Mouse (Mus musculus) kidney, postnatal 0 days (tissue): ENCODE measurements around the gene BC030499. TPM values are rescaled to one million over a fixed set of nuclear protein-coding genes. Genes with fewer than 3 reads are reported as not detected.
"Not testable (repeated sequence)": the region's sequence is repeated elsewhere in the genome, so short reads cannot be mapped to it uniquely, and the experiment has no call there.

Source experiments
- ATAC-seq: fragments of 200-750 bp; cut with Nextera tagmentation; replicated peaks from 2 replicates; pipeline ENCODE4 v1.8.0; 2017; ENCODE audit warnings: low read depth, moderate number of reproducible peaks, moderate TSS enrichment, moderate library complexity; ENCODE audit not compliant: low FRiP score
- DNase-seq: peaks from one replicate; pipeline ENCODE4 v3.0.0-alpha.2; 2016; ENCODE audit warnings: low spot score
- H3K27ac ChIP-seq: fragments of 300-500 bp; sonication (generic); 2 replicates; pipeline ENCODE4 v1.5.1; 2014; ENCODE audit warnings: mild to moderate bottlenecking
- H3K27me3 ChIP-seq: fragments of 300-500 bp; sonication (generic); 2 replicates; pipeline ENCODE4 v1.6.1; 2014; ENCODE audit warnings: low read length, mixed read lengths; ENCODE audit not compliant: insufficient read depth
- H3K36me3 ChIP-seq: fragments of 300-500 bp; sonication (generic); 2 replicates; pipeline ENCODE4 v1.6.1; 2014; ENCODE audit warnings: low read length, mixed read lengths; ENCODE audit not compliant: insufficient read depth
- H3K4me1 ChIP-seq: fragments of 300-500 bp; sonication (generic); replicated peaks from 2 replicates; pipeline ENCODE4 v1.6.1; 2014; ENCODE audit warnings: antibody characterized with exemption, low read length, mixed read lengths; ENCODE audit not compliant: insufficient read depth
- H3K4me2 ChIP-seq: fragments of 300-500 bp; sonication (generic); 2 replicates; pipeline ENCODE4 v1.6.1; 2014; ENCODE audit warnings: mild to moderate bottlenecking, low read length, moderate library complexity, mixed read lengths
- H3K4me3 ChIP-seq: fragments of 300-500 bp; sonication (generic); replicated peaks from 2 replicates; pipeline ENCODE4 v1.5.1; 2014; ENCODE audit warnings: low read depth, low read length
- H3K9ac ChIP-seq: fragments of 300-500 bp; sonication (generic); 2 replicates; pipeline ENCODE4 v1.6.1; 2014; ENCODE audit warnings: low read depth, low read length
- H3K9me3 ChIP-seq: fragments of 300-500 bp; sonication (generic); replicated peaks from 2 replicates; pipeline ENCODE4 v1.6.1; 2016; ENCODE audit warnings: low read length, inconsistent platforms, mixed read lengths
- CTCF ChIP-seq: IDR thresholded peaks from 2 replicates; pipeline ENCODE4 v1.5.1; 2016; ENCODE audit warnings: antibody characterized with exemption, low read depth, mild to moderate bottlenecking, moderate library complexity
- WGBS: fragments of 180-500 bp; shearing (Covaris S2); extraction: QIAGEN DNeasy Blood & Tissue Kit; methylation state at CpG from one replicate; pipeline ENCODE4 v1.1.7; 2014; 5-methylcytosine and 5-hydroxymethylcytosine counted together
- polyA plus RNA-seq: library from polyadenylated mRNA; unstranded; fragments of >200 nt; fragmentation: Nextera tagmentation; extraction: Ambion mirVana; gene quantifications from 2 replicates; pipeline ENCODE4 v1.2.1, GENCODE M21; 2015

The BC030499 gene
- polyA plus RNA-seq, 1 experiment from 2014 or later: not detected

DNA sequence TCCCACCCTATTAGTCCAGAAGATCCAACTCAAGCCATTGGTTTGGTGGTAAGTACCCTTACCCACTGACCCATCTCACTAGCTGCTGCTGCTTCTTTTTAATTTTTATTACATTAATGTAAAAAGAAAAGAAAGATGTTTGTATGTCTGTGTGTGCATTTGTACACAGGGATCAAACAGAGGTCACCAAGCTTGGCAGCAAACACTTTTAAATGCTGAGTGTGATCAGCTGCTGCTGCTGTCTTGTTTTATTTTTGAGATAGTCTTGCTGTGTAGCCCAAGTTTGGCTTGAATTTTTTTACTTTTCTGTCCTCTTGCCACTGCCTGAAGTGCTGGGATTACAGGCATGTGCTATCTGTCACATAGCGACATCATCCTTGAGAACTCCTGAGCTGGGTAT, 15.0 kb upstream of the BC030499 start:
- WGBS: 96% methylated on average over 1 of the region's 1 CpGs
- no peak for TF ChIP-seq CTCF
- no peak for ATAC-seq

GRCm38 (mm10) chr11:78276169-78276568, 14.5 kb upstream of the BC030499 start:
- not testable (repeated sequence) for H3K9me3 ChIP-seq, H3K9ac ChIP-seq, H3K27me3 ChIP-seq, H3K4me1 ChIP-seq, H3K4me2 ChIP-seq, H3K27ac ChIP-seq, H3K4me3 ChIP-seq, DNase-seq, ATAC-seq
- peaks cover 84% of the 10 kb centered on the region for H3K36me3 ChIP-seq
- TF ChIP-seq CTCF: peak; percentile 47
- 91% methylated on average over 4 of the region's 4 CpGs for WGBS

More for the DNA sequence above, 15.0 kb upstream of the BC030499 start:
- Histone ChIP-seq H3K9ac (no peak overlapping the region), H3K27ac (no peak overlapping the region), H3K4me3 (no peak overlapping the region), H3K4me2 (no peak overlapping the region), H3K27me3 (no peaks in the 10 kb centered on the region), H3K4me1 (no peaks in the 10 kb centered on the region), H3K9me3 (no peaks in the 10 kb centered on the region), H3K36me3 (peaks cover 82% of the 10 kb centered on the region)
- DNase-seq: peak; percentile 50

- 81% methylated on average over 7 of the region's 7 CpGs for WGBS
- DNase-seq (no peak), ATAC-seq (no peak)
- Histone ChIP-seq H3K27me3 (no peaks in the 10 kb centered on the region), H3K9ac (no peak overlapping the region), H3K36me3 (peaks cover 82% of the 10 kb centered on the region), H3K4me3 (no peak overlapping the region), H3K9me3 (no peaks in the 10 kb centered on the region), H3K4me2 (no peak overlapping the region), H3K27ac (no peak overlapping the region), H3K4me1 (no peaks in the 10 kb centered on the region)
- TF ChIP-seq CTCF: no peak
Observed at GRCm38 (mm10) chr11:78278853-78279252, 11.8 kb upstream of the BC030499 start.

DNA sequence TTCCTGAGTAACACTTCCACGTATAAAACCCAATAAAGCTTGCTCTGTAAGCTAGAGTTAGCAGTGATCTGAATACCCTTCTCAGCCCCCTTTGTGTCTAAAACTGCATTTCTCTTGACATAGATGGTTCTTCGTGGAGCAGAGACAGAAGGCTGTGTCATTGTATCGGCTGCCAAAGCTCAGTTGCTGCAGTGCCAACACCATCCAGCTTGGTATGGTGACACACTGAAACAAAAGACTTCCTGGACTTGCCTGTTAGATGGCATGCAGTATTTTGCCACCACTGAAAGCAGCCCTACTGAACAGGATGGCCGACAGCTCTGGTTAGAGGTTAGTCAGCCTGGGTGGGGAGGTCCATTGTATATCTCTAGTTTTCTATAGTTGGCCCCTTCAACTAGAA, 11.1 kb upstream of the BC030499 start:
- DNase-seq (no peak), ATAC-seq (no peak)
- Histone ChIP-seq H3K27ac (no peak overlapping the region), H3K9ac (no peak overlapping the region), H3K27me3 (no peaks in the 10 kb centered on the region), H3K9me3 (no peaks in the 10 kb centered on the region), H3K36me3 (peaks cover 80% of the 10 kb centered on the region), H3K4me3 (no peak overlapping the region), H3K4me1 (no peaks in the 10 kb centered on the region), H3K4me2 (no peak overlapping the region)
- 89% methylated on average over 4 of the region's 4 CpGs for WGBS
- no peak for TF ChIP-seq CTCF

- 91% methylated on average over 7 of the region's 7 CpGs for whole genome bisulfite sequencing
- no peak for DNase-seq
- Histone ChIP-seq H3K9ac (no peak overlapping the region), H3K9me3 (no peaks in the 10 kb centered on the region), H3K4me3 (no peak overlapping the region), H3K4me2 (no peak overlapping the region), H3K27ac (no peak overlapping the region), H3K36me3 (peaks cover 61% of the 10 kb centered on the region), H3K27me3 (no peaks in the 10 kb centered on the region), H3K4me1 (no peaks in the 10 kb centered on the region)
- ATAC-seq: no peak
- no peak for TF ChIP-seq CTCF
Observed at GRCm38 (mm10) chr11:78289146-78289763, 1.4 kb upstream of the BC030499 start.

- H3K27me3 ChIP-seq: no peaks in the 10 kb centered on the region
- H3K9me3 ChIP-seq: no peaks in the 10 kb centered on the region
- H3K27ac ChIP-seq: no peak overlapping the region
- H3K4me1 ChIP-seq: no peaks in the 10 kb centered on the region
- H3K4me3 ChIP-seq: no peak overlapping the region
- H3K9ac ChIP-seq: no peak overlapping the region
- DNase-seq: no peak
- WGBS: 97% methylated on average over 6 of the region's 6 CpGs
- no peak for ATAC-seq
- no peak for TF ChIP-seq CTCF
- H3K36me3 ChIP-seq: peaks cover 15% of the 10 kb centered on the region
- no peak overlapping the region for H3K4me2 ChIP-seq
Observed at GRCm38 (mm10) chr11:78294585-78294984, 3.9 kb downstream of the BC030499 start.

DNA sequence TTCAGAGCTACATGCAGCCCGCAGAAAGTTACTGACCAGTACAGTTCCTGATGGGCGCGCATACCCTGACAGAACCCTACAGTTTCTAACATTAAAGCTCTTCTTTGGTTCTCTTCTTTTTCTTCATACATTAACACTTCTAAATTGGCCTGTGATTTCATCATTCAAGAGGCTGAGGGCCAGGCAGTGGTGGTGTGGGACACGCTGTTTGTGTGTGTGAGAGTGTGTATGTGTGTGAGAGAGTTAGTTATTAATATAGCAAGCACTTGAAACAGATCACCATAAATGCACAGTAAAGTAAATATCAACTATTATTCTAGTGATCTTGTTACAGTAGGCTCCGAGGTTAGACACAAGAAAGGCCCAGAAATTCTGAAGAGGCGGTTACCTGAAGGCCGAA, 10.3 kb downstream of the BC030499 start:
- no peaks in the 10 kb centered on the region; the same call in 1 of the 2 replicates for H3K36me3 ChIP-seq
- no peaks in the 10 kb centered on the region for H3K4me1 ChIP-seq
- H3K4me2 ChIP-seq: peak overlapping the region; percentile 90
- no peak for TF ChIP-seq CTCF
- peak overlapping the region; percentile 75 for H3K4me3 ChIP-seq
- no peaks in the 10 kb centered on the region for H3K9me3 ChIP-seq
- 59% methylated on average over 7 of the region's 7 CpGs for WGBS
- no peak overlapping the region for H3K27ac ChIP-seq
- ATAC-seq: 0 out of 2 replicates have a peak, but pooled peaks have one; percentile 9
- no peak for DNase-seq
- H3K27me3 ChIP-seq: no peaks in the 10 kb centered on the region
- H3K9ac ChIP-seq: peak overlapping the region; percentile 36; the same call in 1 of the 2 replicates
